ENCODE assay signal across 14 mouse cellular contexts in the genomic region with DNA sequence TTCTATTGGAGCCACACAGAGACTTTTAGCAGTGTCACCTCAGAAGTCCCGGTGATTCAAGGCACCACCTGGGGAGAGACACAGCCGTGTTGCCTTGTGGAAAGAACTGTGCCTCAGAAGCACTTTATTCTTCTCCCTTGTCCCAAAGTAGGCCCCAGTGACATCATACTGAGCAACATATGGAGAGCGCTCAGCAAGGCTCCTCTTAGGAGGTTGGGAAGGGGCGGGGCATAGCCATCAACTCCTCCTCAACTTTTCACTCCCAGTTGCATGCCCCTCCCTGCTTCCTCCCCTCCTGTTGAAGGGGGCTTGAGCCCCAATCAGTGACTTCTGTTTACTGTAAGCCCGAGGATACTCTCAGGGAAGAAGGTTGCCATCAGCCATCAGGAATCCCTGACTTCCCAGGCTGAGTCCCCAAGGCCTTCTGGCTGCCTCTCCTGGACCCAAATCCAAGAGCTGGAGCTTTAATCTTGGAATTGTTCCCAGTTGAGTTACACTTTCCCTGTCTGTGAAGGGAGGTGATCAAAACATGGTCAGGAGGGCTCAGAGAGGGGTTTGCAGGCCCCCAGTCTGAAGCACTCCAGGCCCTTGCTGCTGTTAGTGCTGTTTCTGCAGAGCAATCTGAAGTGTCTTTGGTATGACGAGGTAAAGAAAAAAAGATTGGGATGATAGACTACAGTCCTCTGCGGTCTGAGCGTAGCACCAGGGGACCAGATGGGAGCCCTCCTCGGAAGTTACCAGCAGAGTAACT. TPM values are rescaled to one million over a fixed set of nuclear protein-coding genes. Genes with fewer than 3 reads are reported as not detected.
DNase-seq lines count a peak whose midpoint lies in the region; ATAC-seq lines count a peak whose summit lies in the region.
"Had no signal": no experiment of that assay in that cellular context is flagged by ENCODE, and none has a peak within 500 bp of the region (broad histone marks: within the 10 kb centered on the region; RNA-seq: fewer than 3 reads in every experiment).

No protein-coding gene starts in this region.

- peak overlapping the region; percentile 45; the same call in 1 of the 2 replicates for H3K4me3 ChIP-seq in heart, embryonic 13.5 days
- H3K4me3 ChIP-seq in limb, embryonic 13.5 days, result no peak overlapping the region
- H3K4me3 ChIP-seq in limb, embryonic 10.5 days, result no peak overlapping the region
- no peak overlapping the region; the same call in 1 of the 2 replicates for H3K4me3 ChIP-seq in hindbrain, embryonic 16.5 days (ENCODE audit: low read length)
- H3K4me3 ChIP-seq: myocyte had no signal

- peak overlapping the region; percentile 54; the same call in 1 of the 2 replicates for H3K27ac ChIP-seq in heart, embryonic 13.5 days (replicated peaks)
- no peak overlapping the region for H3K27ac ChIP-seq in limb, embryonic 13.5 days
- no peak overlapping the region for H3K27ac ChIP-seq in limb, embryonic 10.5 days
- no peak overlapping the region for H3K27ac ChIP-seq in hindbrain, embryonic 16.5 days (ENCODE audit: low read depth, low read length)

- peak overlapping the region; percentile 71 for H3K4me2 ChIP-seq in heart, embryonic 13.5 days
- peak overlapping the region; percentile 23; the same call in 1 of the 2 replicates for H3K4me2 ChIP-seq in limb, embryonic 13.5 days (replicated peaks)
- peak overlapping the region; percentile 83 for H3K4me2 ChIP-seq in hindbrain, embryonic 16.5 days (ENCODE audit: low read length)

- H3K9ac ChIP-seq in heart, embryonic 13.5 days, result no peak overlapping the region
- H3K9ac ChIP-seq in limb, embryonic 13.5 days, result no peak overlapping the region
- H3K9ac ChIP-seq in hindbrain, embryonic 16.5 days (ENCODE audit: low read depth, low read length), result no peak overlapping the region

- H3K9me3 ChIP-seq in heart, embryonic 13.5 days, result no peaks in the 10 kb centered on the region
- H3K9me3 ChIP-seq in limb, embryonic 13.5 days, result no peaks in the 10 kb centered on the region
- no peaks in the 10 kb centered on the region for H3K9me3 ChIP-seq in limb, embryonic 10.5 days (replicated peaks)
- H3K9me3 ChIP-seq in hindbrain, embryonic 16.5 days (ENCODE audit: control insufficient read depth, low read length), result no peaks in the 10 kb centered on the region

- H3K4me1 ChIP-seq in heart, embryonic 13.5 days, result peaks cover 43% of the 10 kb centered on the region
- H3K4me1 ChIP-seq in limb, embryonic 13.5 days, result peaks cover 24% of the 10 kb centered on the region
- peaks cover 27% of the 10 kb centered on the region for H3K4me1 ChIP-seq in limb, embryonic 10.5 days
- H3K4me1 ChIP-seq in hindbrain, embryonic 16.5 days (ENCODE audit: control insufficient read depth, insufficient read depth, low read depth, low read length), result peaks cover 23% of the 10 kb centered on the region

- no peaks in the 10 kb centered on the region for H3K36me3 ChIP-seq in heart, embryonic 13.5 days
- H3K36me3 ChIP-seq in limb, embryonic 13.5 days, result no peaks in the 10 kb centered on the region
- H3K36me3 ChIP-seq in limb, embryonic 10.5 days, result no peaks in the 10 kb centered on the region
- no peaks in the 10 kb centered on the region for H3K36me3 ChIP-seq in hindbrain, embryonic 16.5 days (ENCODE audit: control insufficient read depth, insufficient read depth, low read length)

- 24% methylated on average over 9 of the region's 9 CpGs for WGBS in heart, embryonic 13.5 days
- 33% methylated on average over 9 of the region's 9 CpGs for WGBS in limb, embryonic 13.5 days
- WGBS in limb, embryonic 10.5 days, result 40% methylated on average over 9 of the region's 9 CpGs
- 43% methylated on average over 9 of the region's 9 CpGs for WGBS in hindbrain, embryonic 16.5 days

- peaks cover 68% of the 10 kb centered on the region for H3K27me3 ChIP-seq in heart, embryonic 13.5 days (replicated peaks)
- H3K27me3 ChIP-seq in limb, embryonic 13.5 days, result peaks cover 69% of the 10 kb centered on the region
- peaks cover 77% of the 10 kb centered on the region for H3K27me3 ChIP-seq in limb, embryonic 10.5 days (ENCODE audit: low read depth, poor library complexity, severe bottlenecking)
- H3K27me3 ChIP-seq in hindbrain, embryonic 16.5 days (replicated peaks; ENCODE audit: control insufficient read depth, insufficient read depth, low read length), result peaks cover 17% of the 10 kb centered on the region

- ATAC-seq in heart, embryonic 13.5 days (ENCODE audit: extremely low read depth, insufficient number of reproducible peaks, low FRiP score, low TSS enrichment), result no peak; the same call in 1 of the 2 replicates
- ATAC-seq in limb, embryonic 13.5 days (ENCODE audit: low FRiP score, low read depth), result peak; percentile 37; the same call in 1 of the 2 replicates
- ATAC-seq in hindbrain, embryonic 16.5 days, result no peak
- ATAC-seq: inflammation-experienced regulatory T-cells, adult 6 months had no signal

- no peak for DNase-seq in heart, adult 8-10 months (ENCODE audit: low spot score)
- no peak for DNase-seq in limb, embryonic 10.5 days (ENCODE audit: low spot score)
- DNase-seq in brain, adult 2 months (ENCODE audit: low read depth, low spot score), result peak; percentile 58
- DNase-seq in layer of hippocampus, postnatal 25 days (ENCODE audit: extremely low spot score in 1 of 2, low spot score in 1 of 2), result no peak
- DNase-seq in thymus, postnatal 10 days (ENCODE audit: low spot score in 2 of 2), result no peak
- DNase-seq: cerebellum, adult 11 months; gastrocnemius, postnatal 14 days; lung, postnatal 10 days had no signal

RNA-seq across cellular contexts. Expression of gene Ntsr1, which starts 1.6 kb away (rescaled TPM):
- 1.3 and 1.8 TPM in 2 replicates for polyA plus RNA-seq in heart, embryonic 13.5 days (2015; fragmentation: Nextera tagmentation; extraction: Ambion mirVana)
- total RNA-seq in heart, adult 8-10 months (2022), result not detected
- 0.29 and 0.36 TPM in 2 replicates for polyA plus RNA-seq in limb, embryonic 13.5 days (2015; fragmentation: Nextera tagmentation; extraction: Ambion mirVana)
- 0.11 and 0.28 TPM in 2 replicates for polyA plus RNA-seq in limb, embryonic 10.5 days (2016; fragmentation: Nextera tagmentation; extraction: Ambion mirVana)
- 3.6 and 4.1 TPM in 2 replicates for polyA plus RNA-seq in hindbrain, embryonic 16.5 days (2015; fragmentation: Nextera tagmentation; extraction: Ambion mirVana)
- 1 to 10 TPM; 4.4 TPM for total RNA-seq in layer of hippocampus, postnatal 25 days (2021)
- total RNA-seq: CH12.LX; gastrocnemius, postnatal 14 days had no signal
- polyA plus RNA-seq: inflammation-experienced regulatory T-cells, adult 6 months; myocyte had no signal

RNA-seq across cellular contexts. Expression of gene Slco4a1, which starts 45.3 kb away (rescaled TPM):
- 0.32 and 0.38 TPM in 2 replicates for polyA plus RNA-seq in heart, embryonic 13.5 days (2015; fragmentation: Nextera tagmentation; extraction: Ambion mirVana)
- total RNA-seq in heart, adult 8-10 months (2022), result under 1 TPM in 2 of 4 experiments, not detected in 2; 0.09 to 0.34 TPM
- polyA plus RNA-seq in limb, embryonic 13.5 days (2015; fragmentation: Nextera tagmentation; extraction: Ambion mirVana), result 0.40 and 0.90 TPM in 2 replicates
- polyA plus RNA-seq in limb, embryonic 10.5 days (2016; fragmentation: Nextera tagmentation; extraction: Ambion mirVana), result 0.41 and 1.8 TPM in 2 replicates
- 2.7 and 3.0 TPM in 2 replicates for polyA plus RNA-seq in hindbrain, embryonic 16.5 days (2015; fragmentation: Nextera tagmentation; extraction: Ambion mirVana)
- total RNA-seq in layer of hippocampus, postnatal 25 days (2021), result 1 to 10 TPM in 1 of 2 experiments, under 1 TPM in 1; 0.96 to 1.2 TPM

Comparison
In these comparisons a context has a peak if more than half of its experiments do, and no peak if none do; other contexts are left out.
1. H3K4me2 ChIP-seq: peak in every context shown above with its lines; median percentile 83 in hindbrain, embryonic 16.5 days; 71 in heart, embryonic 13.5 days; 23 in limb, embryonic 13.5 days.